Mouse (Mus musculus): ENCODE data around the gene Gins2.

Gins2 gene

DNA sequence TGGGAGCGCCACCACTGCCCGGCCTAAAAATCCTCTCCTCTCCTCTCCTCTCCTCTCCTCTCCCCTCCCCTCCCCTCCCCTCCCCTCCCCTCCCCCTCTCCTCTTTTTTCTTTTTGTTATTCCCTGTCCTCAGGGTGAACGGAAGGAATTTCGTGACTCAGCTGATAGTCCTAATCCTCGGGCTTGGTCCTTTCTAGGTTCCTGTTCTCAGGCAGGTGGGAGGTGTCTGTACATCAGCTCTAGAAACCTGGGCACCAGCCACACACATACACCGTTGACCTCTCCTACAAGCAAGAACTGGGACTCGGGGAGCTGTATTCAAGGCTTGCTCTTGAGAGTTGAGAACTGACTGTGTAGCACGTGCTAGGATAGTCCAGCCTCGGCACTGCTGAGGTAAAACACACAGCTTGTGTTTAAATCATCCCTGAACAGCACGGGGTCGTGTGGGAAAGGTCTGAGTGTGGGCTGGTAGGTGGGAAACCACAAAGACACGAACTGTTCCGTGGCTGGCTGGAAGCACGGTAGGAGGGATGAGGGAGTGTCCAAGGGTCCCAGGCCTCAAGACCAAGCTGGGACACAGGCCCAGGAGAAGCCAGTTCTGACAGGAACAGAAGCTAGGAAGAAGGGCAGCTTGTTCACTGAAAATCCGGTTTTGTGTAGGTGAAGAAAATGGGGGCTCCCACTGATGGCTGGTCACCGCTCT is 58.0 kb downstream of the Gins2 start:
- no peak for DNase-seq (ENCODE audit: low spot score)

DNA sequence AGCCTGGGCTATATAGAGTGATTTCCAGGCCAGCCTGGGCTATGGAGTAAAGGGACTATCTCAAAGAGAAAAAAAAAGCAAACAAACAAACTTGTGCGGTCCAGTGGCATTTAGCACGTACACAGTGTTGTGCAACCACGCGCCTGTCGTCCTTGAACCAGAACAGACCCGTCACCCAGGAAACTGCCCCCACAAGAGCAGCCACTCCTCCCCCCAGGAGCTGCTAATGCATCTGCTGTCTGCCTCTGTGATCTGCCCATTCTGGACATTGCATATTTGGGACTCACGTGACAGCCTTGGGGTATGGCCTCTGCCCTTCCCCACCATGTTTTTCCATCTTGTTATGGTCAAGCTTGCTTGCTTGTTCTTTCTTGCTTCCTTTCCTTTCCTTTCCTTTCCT is 59.9 kb downstream of the Gins2 start:
- no peak for DNase-seq (ENCODE audit: low spot score)
